Mouse (Mus musculus) liver, embryonic 14.5 days (tissue): Measurements from ENCODE around the gene Lrrc43. TPM values are rescaled to one million over a fixed set of nuclear protein-coding genes. Genes with fewer than 3 reads are reported as not detected.

ENCODE experiments used
- ATAC-seq: fragments of 200-750 bp; cut with Nextera tagmentation; 2 replicates; pipeline ENCODE4 v1.8.0; 2017; ENCODE audit warnings: moderate number of reproducible peaks, mild to moderate bottlenecking, moderate library complexity; ENCODE audit not compliant: insufficient read depth
- DNase-seq, 3 experiments: peaks; one replicate each; pipeline ENCODE4 v3.0.0-alpha.2; 2012 to 2013; ENCODE audit warnings: low read depth in 3 of 3, low spot score in 3 of 3
- H3K27ac ChIP-seq: fragments of 300-500 bp; sonication (generic); 2 replicates; pipeline ENCODE4 v1.5.1; 2014; ENCODE audit warnings: moderate library complexity, mild to moderate bottlenecking, control low read depth, inconsistent platforms
- H3K27me3 ChIP-seq: fragments of 300-500 bp; sonication (generic); 2 replicates; pipeline ENCODE4 v1.6.1; 2014; ENCODE audit warnings: mild to moderate bottlenecking, low read length, moderate library complexity; ENCODE audit not compliant: control insufficient read depth, insufficient read depth
- H3K36me3 ChIP-seq: fragments of 300-500 bp; sonication (generic); replicated peaks from 2 replicates; pipeline ENCODE4 v1.6.1; 2014; ENCODE audit warnings: low read depth; ENCODE audit not compliant: control insufficient read depth, insufficient read depth
- H3K4me1 ChIP-seq, 2 experiments: fragments of 200-500 bp in 1 of 2; fragments of 300-500 bp in 1 of 2; sonication (generic) in 1 of 2; replicated peaks; 2 replicates each; pipeline ENCODE4 v1.6.1; 2012 to 2014; ENCODE audit warnings: antibody characterized with exemption in 1 of 2, inconsistent platforms in 1 of 2, low read length in 1 of 2; ENCODE audit not compliant: control insufficient read depth in 2 of 2, insufficient read depth in 2 of 2
- H3K4me2 ChIP-seq: fragments of 300-500 bp; sonication (generic); 2 replicates; pipeline ENCODE4 v1.6.1; 2014; ENCODE audit warnings: low read depth, mild to moderate bottlenecking, control low read depth, moderate library complexity
- H3K4me3 ChIP-seq, 2 experiments: fragments of 200-500 bp in 1 of 2; fragments of 300-500 bp in 1 of 2; sonication (generic) in 1 of 2; 2 replicates each; pipeline ENCODE4 v1.5.1; 2012 to 2014; ENCODE audit warnings: low read depth in 2 of 2, low read length in 2 of 2, mild to moderate bottlenecking in 2 of 2, control low read depth in 1 of 2, inconsistent platforms in 1 of 2, moderate library complexity in 1 of 2; ENCODE audit not compliant: insufficient read depth in 1 of 2
- H3K9ac ChIP-seq: fragments of 300-500 bp; sonication (generic); replicated peaks from 2 replicates; pipeline ENCODE4 v1.6.1; 2014; ENCODE audit warnings: mild to moderate bottlenecking, control low read depth, moderate library complexity
- H3K9me3 ChIP-seq: fragments of 300-500 bp; sonication (generic); 2 replicates; pipeline ENCODE4 v1.6.1; 2016; ENCODE audit warnings: low read length, mixed read lengths; ENCODE audit not compliant: control insufficient read depth
- CTCF ChIP-seq: IDR thresholded peaks from 2 replicates; pipeline ENCODE4 v1.5.1; 2016; ENCODE audit warnings: antibody characterized with exemption, low read depth, control low read depth
- EP300 ChIP-seq: IDR thresholded peaks from 2 replicates; pipeline ENCODE4 v1.6.1; 2016; ENCODE audit warnings: antibody characterized with exemption, low read depth
- WGBS: fragments of 180-500 bp; shearing (Covaris S2); extraction: QIAGEN DNeasy Blood & Tissue Kit; methylation state at CpG from one replicate; pipeline ENCODE4 v1.1.7; 2014; ENCODE audit not compliant: insufficient replicate concordance; 5-methylcytosine and 5-hydroxymethylcytosine counted together
- microRNA-seq: library from miRNA; unstranded; fragments of <30 nt; microRNA quantifications from one replicate; pipeline ENCODE4, GENCODE M21; 2016
- polyA plus RNA-seq, 2 experiments: library from polyadenylated mRNA; depleted of rRNA in 1 of 2; stranded (reverse) in 1 of 2; unstranded in 1 of 2; fragments of >200 nt; fragmentation: Nextera tagmentation in 1 of 2; extraction: Ambion mirVana in 1 of 2; gene quantifications; 2 replicates each; pipeline versions ENCODE4 v1.2.1 to v1.2.3; 2012 to 2014

The Lrrc43 gene
- polyA plus RNA-seq, 2 experiments = not detected

DNA sequence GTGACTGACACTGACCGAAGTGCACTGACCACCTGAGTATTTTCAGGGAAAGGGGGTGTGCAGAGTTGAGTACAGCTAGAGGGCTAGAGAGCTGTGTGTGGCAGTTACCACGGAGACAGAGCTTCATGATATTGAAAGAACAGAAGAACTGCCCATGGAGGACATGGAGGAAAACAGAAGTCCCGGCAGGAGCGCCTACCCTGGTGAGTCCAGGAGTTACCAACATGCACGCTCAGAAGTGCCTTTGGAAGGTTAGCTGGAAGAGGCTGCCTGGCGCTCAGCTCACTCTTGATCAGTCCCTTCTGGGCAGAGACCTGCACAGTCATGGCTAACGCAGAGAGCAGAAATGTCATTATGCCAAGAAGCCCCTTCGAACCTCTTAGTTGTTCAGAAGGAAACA, 41.0 kb downstream of the Lrrc43 start:
- ATAC-seq (no peak), DNase-seq (no peak)
- TF ChIP-seq EP300 (no peak), CTCF (no peak)
- H3K36me3 ChIP-seq = peaks cover 19% of the 10 kb centered on the region
- no peaks in the 10 kb centered on the region for H3K9me3 ChIP-seq
- no peak overlapping the region for H3K27ac ChIP-seq
- H3K4me2 ChIP-seq = no peak overlapping the region
- no peak overlapping the region for H3K9ac ChIP-seq
- no peak overlapping the region for H3K4me3 ChIP-seq
- H3K4me1 ChIP-seq = no peaks in the 10 kb centered on the region
- no peaks in the 10 kb centered on the region for H3K27me3 ChIP-seq
- WGBS = 78% methylated on average over 8 of the region's 8 CpGs

DNA sequence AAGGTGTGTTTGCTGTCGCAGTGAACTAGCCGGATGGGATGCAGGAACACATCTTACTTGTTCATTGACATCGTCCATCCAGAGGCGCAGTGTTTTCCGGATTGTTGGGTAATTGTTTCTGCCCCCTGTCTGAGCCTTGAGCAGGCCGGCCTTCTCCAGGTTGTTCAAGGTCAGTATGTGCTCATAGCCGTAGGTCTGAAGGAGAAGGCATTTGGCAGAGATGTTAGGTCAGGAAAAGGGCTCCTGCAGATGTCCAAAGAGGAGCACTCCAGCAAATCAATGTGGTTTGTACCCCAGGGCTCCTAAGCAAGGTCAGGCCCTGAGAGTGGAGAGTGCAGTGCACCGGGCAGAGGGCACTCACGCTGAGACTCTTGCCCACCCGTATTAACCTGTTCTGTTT, 44.7 kb downstream of the Lrrc43 start:
- H3K27ac ChIP-seq = no peak overlapping the region
- no peak overlapping the region for H3K4me3 ChIP-seq
- 89% methylated on average over 10 of the region's 10 CpGs for WGBS
- TF ChIP-seq EP300 (no peak), CTCF (no peak)
- H3K27me3 ChIP-seq = no peaks in the 10 kb centered on the region
- H3K9ac ChIP-seq = no peak overlapping the region
- no peak for ATAC-seq
- H3K4me2 ChIP-seq = no peak overlapping the region
- no peaks in the 10 kb centered on the region for H3K4me1 ChIP-seq
- no peak for DNase-seq
- H3K9me3 ChIP-seq = no peaks in the 10 kb centered on the region
- peaks cover 16% of the 10 kb centered on the region for H3K36me3 ChIP-seq

DNA sequence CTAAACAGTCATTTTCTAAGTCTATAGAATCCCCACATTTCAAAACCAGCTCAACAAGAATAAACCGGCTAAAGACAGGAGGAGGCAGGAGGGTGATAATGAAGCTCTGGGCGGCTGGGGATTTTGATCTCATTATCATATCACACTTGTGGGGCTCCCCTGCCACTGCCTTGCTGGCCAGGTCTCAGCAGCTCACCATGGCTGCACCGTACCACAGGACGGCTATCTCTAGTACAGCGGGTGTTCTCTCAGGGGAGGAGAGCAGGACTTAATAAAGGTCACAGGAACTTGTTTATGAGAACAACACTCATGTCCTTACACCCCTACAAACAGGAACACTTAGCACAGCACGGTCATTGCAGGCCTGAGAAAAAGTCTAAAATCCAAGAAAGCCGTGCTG, 66.6 kb downstream of the Lrrc43 start:
- Histone ChIP-seq H3K4me2 (no peak overlapping the region), H3K27me3 (no peaks in the 10 kb centered on the region), H3K4me3 (no peak overlapping the region), H3K4me1 (peaks cover 0 to 7% of the 10 kb centered on the region in 2 experiments; a peak in 2 of 4 replicates), H3K9me3 (no peaks in the 10 kb centered on the region), H3K27ac (no peak overlapping the region; the same call in 1 of the 2 replicates), H3K36me3 (peaks cover 11% of the 10 kb centered on the region), H3K9ac (no peak overlapping the region; the same call in 1 of the 2 replicates)
- ATAC-seq (peak; percentile 95), DNase-seq (peak in 1 of 3 experiments; percentile 45)
- TF ChIP-seq EP300 (peak; percentile 38; the same call in 1 of the 2 replicates), CTCF (no peak)
- WGBS = 43% methylated on average over 7 of the region's 7 CpGs

DNA sequence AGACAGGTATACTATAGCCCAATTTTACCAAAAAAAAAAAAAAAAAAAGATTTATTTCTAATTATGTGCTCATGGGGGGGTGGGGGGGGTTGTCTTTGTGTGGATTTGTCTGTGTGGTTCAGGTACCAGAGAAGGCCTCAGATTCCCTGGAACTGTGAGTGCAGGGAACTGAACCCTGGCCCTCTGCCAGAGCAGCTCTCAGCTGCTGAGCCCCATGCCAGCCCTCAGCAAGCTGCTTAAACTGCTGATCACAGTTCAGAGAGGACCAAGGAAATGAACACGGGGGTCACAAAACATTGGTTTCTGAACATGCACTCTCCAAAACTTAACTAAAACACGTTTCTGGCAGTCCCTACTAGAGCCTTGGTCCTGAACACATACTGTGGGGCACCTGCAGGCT, 67.3 kb downstream of the Lrrc43 start:
- Histone ChIP-seq H3K9me3 (no peaks in the 10 kb centered on the region), H3K27ac (no peak overlapping the region), H3K9ac (no peak overlapping the region), H3K4me1 (peaks cover 0 to 7% of the 10 kb centered on the region in 2 experiments; a peak in 2 of 4 replicates), H3K4me2 (no peak overlapping the region), H3K36me3 (peaks cover 11% of the 10 kb centered on the region), H3K4me3 (no peak overlapping the region), H3K27me3 (no peaks in the 10 kb centered on the region)
- WGBS = 52% methylated on average over 2 of the region's 2 CpGs
- no peak for TF ChIP-seq CTCF
- TF ChIP-seq EP300 = no peak
- ATAC-seq (no peak), DNase-seq (no peak)

Small RNAs within 50 kb of the gene (microRNA-seq; reads per million reads assigned to microRNA genes)
- 5.9 reads per million, percentile 10 among the genes with 10 or more reads in this experiment for gene Mir7647

Other genes starting within 250 kb of the Lrrc43 start
- 0.11 and 0.16 TPM in 2 replicates for gene Wdr66, start 237.2 kb upstream of the Lrrc43 start, polyA plus RNA-seq (2012; rRNA removed)
- gene Wdr66, start 237.2 kb upstream of the Lrrc43 start, polyA plus RNA-seq (2014; fragmentation: Nextera tagmentation; extraction: Ambion mirVana) = 0.10 TPM in 1 of 2 replicates, not detected in the other
- 5.0 and 5.6 TPM in 2 replicates for gene Bcl7a, start 145.5 kb upstream of the Lrrc43 start, polyA plus RNA-seq (2012; rRNA removed)
- gene Bcl7a, start 145.5 kb upstream of the Lrrc43 start, polyA plus RNA-seq (2014; fragmentation: Nextera tagmentation; extraction: Ambion mirVana) = 4.6 and 4.9 TPM in 2 replicates
- 3.0 and 3.7 TPM in 2 replicates for gene Mlxip, start 94.5 kb upstream of the Lrrc43 start, polyA plus RNA-seq (2012; rRNA removed)
- 2.5 and 3.5 TPM in 2 replicates for gene Mlxip, start 94.5 kb upstream of the Lrrc43 start, polyA plus RNA-seq (2014; fragmentation: Nextera tagmentation; extraction: Ambion mirVana)
- gene Il31, start 184 bp downstream of the Lrrc43 start, polyA plus RNA-seq (2012; rRNA removed) = not detected in 2 replicates
- not detected in 2 replicates for gene Il31, start 184 bp downstream of the Lrrc43 start, polyA plus RNA-seq (2014; fragmentation: Nextera tagmentation; extraction: Ambion mirVana)
- gene B3gnt4, start 21.2 kb downstream of the Lrrc43 start, polyA plus RNA-seq (2012; rRNA removed) = not detected in 2 replicates
- gene B3gnt4, start 21.2 kb downstream of the Lrrc43 start, polyA plus RNA-seq (2014; fragmentation: Nextera tagmentation; extraction: Ambion mirVana) = 0.10 TPM in 1 of 2 replicates, not detected in the other
- gene Diablo, start 34.9 kb downstream of the Lrrc43 start, polyA plus RNA-seq (2012; rRNA removed) = 31.2 and 35.4 TPM in 2 replicates
- gene Diablo, start 34.9 kb downstream of the Lrrc43 start, polyA plus RNA-seq (2014; fragmentation: Nextera tagmentation; extraction: Ambion mirVana) = 55.9 and 62.1 TPM in 2 replicates
- gene Gm49027, start 36.2 kb downstream of the Lrrc43 start, polyA plus RNA-seq (2012; rRNA removed) = 0.28 and 0.44 TPM in 2 replicates
- 0.10 and 0.22 TPM in 2 replicates for gene Gm49027, start 36.2 kb downstream of the Lrrc43 start, polyA plus RNA-seq (2014; fragmentation: Nextera tagmentation; extraction: Ambion mirVana)
- 7.3 and 10.1 TPM in 2 replicates for gene Vps33a, start 83.7 kb downstream of the Lrrc43 start, polyA plus RNA-seq (2012; rRNA removed)
- gene Vps33a, start 83.7 kb downstream of the Lrrc43 start, polyA plus RNA-seq (2014; fragmentation: Nextera tagmentation; extraction: Ambion mirVana) = 15.5 and 20.6 TPM in 2 replicates
- gene Clip1, start 195.3 kb downstream of the Lrrc43 start, polyA plus RNA-seq (2012; rRNA removed) = 3.9 and 6.1 TPM in 2 replicates
- 6.6 and 9.1 TPM in 2 replicates for gene Clip1, start 195.3 kb downstream of the Lrrc43 start, polyA plus RNA-seq (2014; fragmentation: Nextera tagmentation; extraction: Ambion mirVana)
- 22.7 and 24.2 TPM in 2 replicates for gene Zcchc8, start 231.8 kb downstream of the Lrrc43 start, polyA plus RNA-seq (2012; rRNA removed)
- gene Zcchc8, start 231.8 kb downstream of the Lrrc43 start, polyA plus RNA-seq (2014; fragmentation: Nextera tagmentation; extraction: Ambion mirVana) = 30.0 and 33.5 TPM in 2 replicates